Mouse (Mus musculus) skeletal muscle tissue, adult 2 months (tissue): ENCODE results near the gene Ankdd1a.

Experiments used
- DNase-seq: peaks from one replicate; pipeline ENCODE4 v3.0.0-alpha.2; 2012; ENCODE audit warnings: low read depth, low spot score

The Ankdd1a gene

DNA sequence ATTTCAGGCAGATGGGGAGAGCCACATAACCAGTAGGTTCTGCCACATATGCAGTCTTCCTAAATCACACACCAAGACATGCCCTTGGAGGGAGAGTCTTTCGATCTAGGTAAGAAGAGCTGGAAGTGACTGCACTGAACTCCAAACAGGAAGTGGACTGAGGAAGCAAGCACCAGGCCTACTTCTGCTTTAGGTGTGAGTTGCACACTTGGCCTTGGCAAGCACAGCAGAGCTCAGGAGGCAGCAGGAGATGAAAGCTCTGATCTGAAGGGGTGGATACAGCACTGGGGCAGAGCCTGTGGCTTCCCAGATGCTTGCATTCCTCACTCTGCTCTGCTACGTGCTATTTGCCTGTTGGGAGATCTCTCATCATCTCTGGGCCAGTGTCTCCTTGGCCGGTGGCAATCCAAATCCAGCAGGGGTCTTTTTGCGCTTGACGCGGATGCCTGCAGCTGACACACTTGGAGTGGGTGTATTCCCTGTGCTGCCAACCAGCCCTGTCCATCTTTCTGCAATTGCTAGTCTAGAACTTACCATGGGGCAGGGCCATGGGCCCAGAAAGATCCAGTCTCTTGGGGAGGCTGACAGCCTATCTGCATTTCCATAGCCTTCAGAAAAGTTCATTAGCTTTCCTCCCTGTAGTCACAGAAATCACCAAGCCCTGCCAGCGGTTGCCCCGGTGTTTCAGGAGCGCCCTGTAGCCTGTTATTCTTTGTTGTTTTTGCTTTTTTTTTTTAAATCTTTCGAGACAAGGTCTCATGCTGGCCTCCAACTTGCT lies 25.8 kb upstream of the Ankdd1a start:
- DNase-seq = no peak

DNA sequence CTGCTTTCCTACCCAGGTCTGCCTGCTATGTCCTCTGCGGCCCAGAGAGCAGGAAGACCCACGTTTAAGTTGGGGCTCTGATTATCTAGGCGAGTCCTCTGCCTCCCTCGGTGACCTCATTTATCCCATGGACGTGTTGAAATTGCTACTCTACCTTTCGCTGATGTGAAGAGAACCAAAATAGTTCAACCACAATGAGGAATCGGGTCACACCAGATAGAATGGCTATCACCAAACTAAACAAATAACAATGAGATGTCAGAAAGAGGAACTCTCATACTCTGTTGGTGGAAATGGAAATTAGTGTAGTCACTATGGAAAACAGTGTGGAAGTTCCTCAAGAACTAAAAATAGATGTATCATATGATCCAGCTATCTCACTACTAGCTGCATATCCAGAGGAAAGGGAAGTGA lies 22.1 kb upstream of the Ankdd1a start:
- DNase-seq = no peak

DNA sequence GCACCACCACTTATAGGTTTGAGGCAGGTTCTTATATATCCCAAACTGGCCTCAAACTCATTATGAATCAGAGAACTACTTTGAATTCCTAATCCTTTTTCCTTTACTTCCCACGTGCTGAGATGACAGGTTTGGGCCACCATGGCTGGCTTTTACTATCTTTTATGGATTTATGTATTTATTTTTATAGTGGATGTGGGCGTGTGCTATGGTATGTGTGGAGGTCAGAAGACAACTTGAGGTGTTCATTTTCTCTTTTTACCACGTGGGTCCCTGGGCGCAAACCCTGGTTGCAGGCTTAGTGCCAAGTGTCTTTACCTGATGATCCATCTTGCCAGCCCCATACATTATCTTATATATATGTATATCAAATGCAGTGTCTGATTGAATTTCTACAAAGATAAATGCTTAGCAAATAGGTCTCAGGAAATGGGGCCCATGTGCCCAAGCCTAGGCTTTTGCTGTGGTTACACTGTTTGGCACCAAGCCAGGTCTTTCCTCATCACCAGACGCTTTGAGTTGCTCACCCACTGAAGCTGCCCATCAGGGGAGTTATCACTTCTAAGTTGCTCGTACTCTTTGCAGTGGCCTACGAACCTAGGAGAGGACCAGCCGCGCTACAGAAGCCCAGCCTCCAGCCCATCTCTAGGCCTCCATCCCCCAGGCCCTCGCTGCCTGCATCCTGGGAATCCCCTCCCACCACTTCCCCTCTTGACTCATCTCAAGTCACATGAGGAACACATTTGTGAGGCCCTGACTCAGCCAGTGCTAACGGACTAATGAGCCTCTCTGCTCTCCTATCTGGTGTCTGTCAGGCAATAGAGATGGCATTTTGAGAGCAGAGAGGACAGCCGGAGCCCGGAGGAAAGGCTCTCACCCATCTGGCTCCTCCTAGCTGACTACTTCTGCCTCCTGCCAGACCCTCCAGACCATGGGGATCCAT lies 21.4 kb upstream of the Ankdd1a start:
- DNase-seq = peak; percentile 70

DNA sequence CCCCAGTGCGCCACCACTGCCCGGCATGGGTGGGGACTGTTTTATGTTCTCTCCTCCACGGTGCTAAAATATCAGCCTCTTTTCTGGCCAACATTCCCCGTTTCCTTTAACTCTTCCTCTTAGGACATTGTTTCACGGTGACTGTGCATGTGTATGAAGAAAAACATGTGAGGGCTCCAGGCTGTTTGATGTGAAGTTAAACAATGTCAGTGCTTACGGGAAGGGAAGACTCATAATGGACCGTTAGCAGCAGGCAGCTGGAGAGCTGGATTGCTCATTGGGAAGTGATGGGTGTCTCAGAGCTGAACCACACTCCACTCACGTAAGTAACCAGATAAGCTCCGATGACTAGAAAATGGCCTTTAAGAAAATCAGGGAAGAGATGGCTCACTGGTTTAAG lies 19.7 kb upstream of the Ankdd1a start:
- DNase-seq = no peak

DNA sequence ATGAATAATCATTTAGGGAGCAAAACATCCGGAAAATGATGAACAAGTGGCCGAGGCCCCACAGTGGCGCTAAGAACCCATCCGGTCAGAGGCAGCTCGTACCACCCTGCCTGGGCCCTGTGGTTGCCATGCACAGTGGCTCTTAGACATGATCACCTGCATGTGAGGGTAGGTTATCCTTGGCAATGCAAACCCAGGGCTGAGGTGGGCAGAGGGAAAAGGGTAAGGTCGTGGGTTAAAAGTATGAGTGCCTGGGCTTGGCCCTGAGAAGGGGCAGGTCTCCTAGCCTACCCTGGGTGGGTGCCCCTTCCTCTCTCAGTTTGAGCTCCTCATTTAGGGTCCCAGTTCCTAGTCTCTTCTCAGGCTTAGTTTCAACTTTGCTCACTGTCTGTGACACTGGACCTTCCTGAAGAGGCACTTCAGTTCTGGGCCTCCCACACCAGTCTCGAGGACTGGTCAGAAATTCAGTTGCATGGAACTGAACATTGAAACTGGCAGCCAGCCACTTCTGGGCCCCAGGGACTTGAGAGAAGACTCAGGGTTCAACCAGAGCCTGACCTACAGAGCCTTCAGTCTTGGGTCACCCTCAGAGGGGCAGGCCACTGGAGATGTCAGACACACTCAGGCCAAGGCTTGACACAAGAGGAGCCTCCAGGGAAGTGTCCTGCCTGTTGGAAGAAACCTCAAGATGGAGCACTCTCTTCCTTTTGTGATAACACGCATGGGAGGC lies 18.1 kb upstream of the Ankdd1a start:
- no peak for DNase-seq

DNA sequence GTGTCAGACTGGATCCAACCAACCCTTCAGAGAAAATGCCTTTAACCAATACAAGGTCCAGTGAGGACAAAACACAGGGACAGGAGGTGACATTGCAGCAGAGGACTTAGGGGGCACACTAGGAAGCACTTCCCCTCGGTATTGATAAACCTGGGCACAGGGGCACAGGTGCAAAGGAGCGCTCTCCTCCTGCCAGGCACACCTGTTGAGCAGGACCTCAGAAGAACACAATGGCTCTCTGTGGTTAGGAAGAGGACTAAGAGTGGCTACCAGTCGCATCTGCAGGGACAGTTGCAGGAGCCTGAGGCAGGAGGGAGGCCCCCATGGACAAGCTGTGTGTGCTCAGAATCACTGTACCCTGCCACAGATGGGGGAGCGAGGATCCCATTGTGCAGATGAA lies 16.5 kb upstream of the Ankdd1a start:
- DNase-seq = no peak

DNA sequence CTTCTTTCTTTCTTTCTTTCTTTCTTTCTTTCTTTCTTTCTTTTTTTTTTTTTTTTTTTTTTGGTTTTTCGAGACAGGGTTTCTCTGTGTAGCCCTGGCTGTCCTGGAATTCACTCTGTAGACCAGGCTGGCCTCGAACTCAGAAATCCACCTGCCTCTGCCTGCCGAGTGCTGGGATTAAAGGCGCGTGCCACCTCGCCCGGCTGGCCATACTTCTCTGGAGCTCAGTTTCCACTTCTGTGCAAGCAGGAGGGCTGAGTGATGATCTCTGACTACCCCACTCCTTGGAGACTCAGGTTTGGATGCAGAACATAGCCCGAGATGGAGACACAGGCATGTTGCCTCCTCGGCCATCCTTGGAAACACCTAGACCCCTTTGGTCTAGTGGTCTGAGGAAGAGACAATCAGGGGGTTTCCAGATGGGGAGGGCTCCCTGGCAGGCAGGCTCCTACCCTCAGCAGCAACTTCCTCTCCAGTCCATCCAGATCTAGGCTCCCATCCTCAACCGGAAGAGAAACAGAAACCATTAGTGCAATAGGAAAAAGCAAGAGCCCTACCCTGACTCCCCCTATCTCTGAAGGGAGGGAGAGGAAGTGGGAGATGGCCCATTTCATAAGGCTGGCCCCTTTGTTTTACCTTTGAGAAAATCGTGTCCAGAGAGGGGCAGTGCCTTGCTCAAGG lies 15.9 kb upstream of the Ankdd1a start:
- DNase-seq = no peak

DNA sequence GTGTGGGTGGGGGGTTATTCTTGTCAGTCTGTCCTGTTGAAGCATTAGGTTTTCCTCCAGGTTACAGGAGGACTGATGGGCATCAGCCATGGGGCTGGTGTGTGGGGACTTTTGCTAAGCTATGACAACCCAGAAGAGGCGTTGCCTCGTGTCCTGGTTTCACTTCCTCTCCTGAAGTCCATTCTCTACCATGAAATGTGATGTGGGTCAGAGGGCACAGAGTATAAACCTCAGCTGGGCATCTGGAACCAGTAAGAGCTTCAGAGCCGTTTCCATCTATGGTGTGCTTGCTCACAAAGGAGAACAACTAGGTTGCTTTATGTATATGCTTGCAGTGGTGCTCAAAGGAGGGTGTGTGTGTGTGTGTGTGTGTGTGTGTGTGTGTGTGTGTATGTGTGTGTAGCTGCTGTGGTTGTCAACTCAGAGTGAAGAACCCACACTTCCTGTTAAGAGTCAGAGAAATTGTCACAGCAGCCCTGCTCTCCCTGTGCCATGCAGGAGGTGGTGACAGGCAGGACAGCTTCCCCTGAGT lies 15.3 kb upstream of the Ankdd1a start:
- peak; percentile 64 for DNase-seq

DNA sequence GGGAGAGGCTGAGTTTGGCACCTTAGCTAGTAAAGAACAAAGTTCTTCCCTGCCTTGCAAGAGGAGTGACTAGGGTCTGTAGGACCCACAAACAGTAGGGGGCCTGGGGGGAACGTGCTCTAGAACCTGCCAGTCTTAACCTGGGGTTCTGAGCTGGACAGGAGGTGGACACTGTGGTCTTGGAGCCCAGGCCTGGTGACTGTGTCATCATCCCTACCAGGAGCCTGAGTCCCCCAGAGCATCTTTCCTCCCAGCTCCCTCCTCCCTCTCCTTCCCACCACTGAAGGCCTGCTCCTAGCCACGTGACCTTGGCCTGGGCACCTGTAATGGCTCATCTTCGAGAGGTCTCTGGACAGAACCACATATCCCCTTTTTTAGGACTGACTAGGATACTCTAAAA lies 14.1 kb upstream of the Ankdd1a start:
- no peak for DNase-seq

DNA sequence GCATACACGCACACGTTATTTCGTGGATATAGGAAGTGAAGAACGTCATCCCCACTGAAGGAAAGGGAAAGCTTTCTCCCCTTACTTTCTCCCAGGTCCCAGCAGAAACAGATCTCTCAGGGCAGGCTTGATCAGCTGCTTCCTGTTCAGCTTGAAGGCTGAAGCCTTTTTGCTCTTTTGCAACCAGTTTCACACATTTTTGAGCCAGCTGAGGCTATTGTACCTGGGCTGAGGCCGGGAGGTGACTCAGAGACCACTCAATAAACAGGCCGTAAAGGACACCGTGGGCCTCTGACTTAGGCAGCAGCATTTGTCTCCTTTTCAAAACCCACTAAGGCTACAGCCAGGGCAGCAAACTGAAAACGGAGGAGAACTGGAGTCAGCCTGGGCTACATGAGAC lies 13.0 kb upstream of the Ankdd1a start:
- no peak for DNase-seq

DNA sequence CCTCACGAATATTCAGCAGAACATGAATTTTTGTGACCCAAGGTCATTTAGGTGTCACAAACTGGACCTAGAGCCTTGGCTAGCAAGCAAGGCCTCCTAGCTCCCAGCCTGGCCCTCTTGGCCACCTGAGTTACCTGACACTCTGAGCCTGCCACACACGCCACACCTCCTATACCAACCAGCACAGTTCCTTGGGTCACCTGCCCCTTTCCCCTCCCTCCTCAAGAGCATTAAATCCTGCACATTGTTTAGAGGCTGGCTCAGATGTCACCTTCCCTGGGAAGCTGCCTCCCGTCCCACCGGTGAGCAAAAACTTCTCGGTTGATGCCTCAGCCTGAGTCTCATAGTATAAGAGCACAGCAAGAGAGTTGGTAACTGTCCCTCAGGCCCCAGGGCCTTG lies 11.3 kb upstream of the Ankdd1a start:
- DNase-seq = no peak

DNA sequence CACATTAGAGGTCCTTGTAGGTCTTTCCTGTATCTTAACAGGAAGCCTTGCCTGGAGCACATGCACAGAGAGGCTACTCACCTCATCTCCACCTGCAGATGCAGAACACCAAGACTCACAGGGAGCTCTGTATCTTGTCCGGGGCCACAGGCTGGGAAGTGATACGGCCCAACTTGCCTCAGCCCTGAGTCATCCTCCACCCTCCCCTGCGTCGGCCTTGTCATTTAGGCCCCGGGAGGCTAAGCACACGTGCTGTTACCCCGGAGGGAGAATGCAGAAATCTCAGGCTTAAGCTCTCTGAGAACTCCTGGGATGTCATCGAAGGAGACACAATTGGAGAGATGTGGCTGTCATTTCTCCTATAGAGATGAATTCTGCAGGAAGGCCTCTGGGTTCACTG lies 9.7 kb upstream of the Ankdd1a start:
- no peak for DNase-seq

DNA sequence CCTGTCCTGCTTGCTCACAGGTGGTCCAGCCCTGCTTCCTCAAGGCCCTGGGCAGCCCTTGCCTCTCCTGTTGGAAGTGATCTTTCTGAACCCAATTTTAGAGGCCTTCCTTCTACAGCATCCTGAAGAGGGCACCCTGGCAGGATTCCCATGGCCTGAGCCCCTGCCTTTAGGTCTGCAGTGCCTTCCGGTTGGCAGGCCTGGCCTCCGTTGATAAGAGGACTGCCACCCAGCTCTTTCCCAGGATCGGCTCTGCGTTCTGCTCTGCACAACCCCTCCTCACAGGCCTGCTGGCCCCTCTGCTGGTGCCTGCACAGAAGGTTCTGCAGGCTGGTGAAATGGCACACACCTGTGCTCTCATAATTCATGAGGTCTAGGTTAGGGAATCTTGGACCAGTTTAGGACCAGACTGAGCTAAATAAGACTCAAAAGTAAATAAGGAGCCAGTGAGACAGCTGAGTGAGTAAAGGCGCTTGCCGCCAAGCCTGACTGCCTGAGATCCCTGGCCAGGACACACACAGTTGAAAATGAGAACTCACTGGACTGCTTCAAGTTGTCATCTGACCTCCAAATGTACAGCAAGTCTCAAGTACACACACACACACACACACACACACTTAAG lies 8.5 kb upstream of the Ankdd1a start:
- peak; percentile 85 for DNase-seq

DNA sequence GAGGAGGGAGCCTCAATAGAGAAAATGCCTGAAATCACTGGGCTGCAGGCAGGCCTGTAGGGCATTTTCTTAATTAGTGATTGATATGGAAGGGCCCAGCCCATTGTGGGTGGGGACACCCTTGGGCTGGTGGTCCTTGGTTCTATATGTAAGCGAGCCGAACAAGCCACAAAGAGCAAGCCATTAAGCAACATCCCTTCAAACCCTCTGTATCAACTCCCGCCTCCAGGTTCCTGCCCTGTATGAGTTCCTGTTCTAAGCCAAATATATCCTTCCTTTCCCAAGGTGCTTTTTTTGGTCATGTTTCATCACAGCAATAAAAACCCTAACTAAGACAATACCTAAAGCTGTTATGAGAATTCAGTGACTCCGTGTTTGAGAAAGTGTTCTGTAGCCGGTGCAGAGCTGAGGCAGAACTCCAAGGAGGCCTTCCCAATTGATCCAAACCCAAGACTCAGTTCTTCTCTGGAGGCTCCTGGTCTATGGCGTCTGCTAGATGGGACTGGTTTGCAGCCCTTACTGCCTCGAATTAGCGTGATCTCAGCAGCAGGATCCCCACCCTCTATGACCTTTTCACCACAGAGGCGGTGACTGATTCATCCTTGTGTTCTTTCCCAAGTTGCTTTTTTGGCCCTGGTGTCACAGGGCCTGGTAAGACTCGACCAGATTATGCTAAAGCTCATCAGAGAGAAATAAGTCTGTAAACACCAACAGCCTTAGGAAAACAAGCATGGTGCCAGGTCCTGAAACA lies 5.6 kb upstream of the Ankdd1a start:
- peak; percentile 68 for DNase-seq

DNA sequence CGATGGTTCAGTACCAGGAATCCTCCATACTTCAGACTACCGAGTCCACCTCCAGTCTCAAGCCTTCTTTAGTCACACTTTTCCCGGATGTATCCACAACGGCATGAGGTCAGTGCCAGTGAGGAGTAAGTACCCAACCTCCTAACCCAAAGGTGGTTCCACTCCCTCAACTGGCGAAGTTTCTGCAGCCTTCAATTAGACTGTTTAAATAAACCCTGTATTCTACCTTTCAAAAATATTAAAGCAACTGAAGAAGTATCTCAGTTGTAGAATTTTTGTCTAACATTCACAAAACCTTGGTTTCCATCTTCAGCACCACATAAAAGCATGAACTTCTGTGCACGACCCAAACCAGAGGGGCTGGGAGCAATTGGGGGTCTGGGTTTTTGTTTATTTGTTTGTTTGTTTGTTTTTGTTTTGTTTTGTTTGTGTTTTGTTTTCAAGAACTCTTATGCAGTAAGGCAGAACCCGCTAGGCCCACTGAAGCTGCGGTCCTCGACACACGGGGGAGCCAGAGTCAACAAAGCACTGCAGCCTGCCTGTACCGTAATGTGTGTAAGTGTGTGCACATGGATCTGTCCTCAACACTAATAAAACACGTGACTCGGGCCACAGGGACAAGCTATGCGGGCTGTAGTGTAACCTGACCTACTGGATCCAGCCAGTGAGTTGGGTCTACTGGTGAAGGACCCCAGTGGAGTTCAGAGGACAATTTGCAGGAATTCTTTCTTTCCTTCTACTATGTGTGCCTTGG lies 3.8 kb upstream of the Ankdd1a start:
- peak; percentile 78 for DNase-seq

DNA sequence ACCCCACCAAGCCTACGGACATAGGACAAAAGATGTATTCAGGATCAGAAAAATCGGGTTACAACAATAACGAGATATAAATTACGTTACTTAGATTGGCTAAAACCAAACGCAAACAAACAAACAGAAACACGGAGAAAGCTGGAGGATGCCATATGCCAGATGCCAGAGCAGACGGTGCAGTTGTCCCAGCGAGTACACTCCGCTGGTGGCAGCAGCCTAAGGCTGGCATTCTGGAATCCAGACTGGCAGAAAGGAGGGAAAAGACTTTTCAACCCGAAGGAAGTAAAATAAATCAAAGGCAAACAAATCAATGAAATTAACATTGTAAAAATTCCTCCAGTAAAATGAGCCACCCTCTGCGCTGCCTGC lies 498 bp upstream of the Ankdd1a start:
- no peak for DNase-seq

DNA sequence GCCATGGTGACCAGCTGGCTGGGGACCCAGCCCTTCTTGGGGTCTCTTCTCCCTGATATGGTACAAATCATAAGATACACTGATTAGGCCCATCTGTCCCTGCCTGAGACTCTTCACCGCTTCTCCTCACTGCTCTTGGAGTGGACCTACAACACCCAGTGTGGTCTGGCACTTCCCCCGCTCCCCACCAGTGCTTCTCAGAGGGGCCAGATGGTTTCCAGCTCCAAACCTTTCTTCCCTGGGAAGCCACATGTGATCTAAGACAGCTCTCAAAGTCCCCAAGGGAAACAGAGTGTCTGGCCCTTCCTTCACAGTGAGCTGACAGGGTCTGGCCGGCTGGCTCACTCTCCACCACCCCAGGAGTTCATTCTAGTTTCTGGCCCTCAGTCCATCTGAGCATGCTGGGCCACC lies 5.1 kb downstream of the Ankdd1a start:
- no peak for DNase-seq

DNA sequence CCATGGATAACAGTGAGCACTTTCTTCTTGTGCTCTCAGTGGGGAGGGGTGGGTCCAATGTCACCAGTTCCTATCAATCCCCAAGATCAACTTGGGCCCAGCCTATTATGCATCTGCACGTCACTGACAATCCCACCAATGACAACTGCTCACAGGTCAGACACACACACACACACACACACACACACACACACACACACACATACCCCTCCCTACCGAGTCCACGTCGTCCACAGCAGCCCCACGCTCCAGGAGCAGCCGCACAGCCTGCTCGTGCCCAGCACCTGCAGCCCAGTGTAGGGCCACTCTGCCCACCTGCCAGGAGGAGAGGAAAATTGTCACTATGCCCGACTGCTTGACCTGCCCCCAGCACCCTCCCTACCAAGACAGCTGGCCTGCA lies 5.6 kb downstream of the Ankdd1a start:
- DNase-seq = no peak

DNA sequence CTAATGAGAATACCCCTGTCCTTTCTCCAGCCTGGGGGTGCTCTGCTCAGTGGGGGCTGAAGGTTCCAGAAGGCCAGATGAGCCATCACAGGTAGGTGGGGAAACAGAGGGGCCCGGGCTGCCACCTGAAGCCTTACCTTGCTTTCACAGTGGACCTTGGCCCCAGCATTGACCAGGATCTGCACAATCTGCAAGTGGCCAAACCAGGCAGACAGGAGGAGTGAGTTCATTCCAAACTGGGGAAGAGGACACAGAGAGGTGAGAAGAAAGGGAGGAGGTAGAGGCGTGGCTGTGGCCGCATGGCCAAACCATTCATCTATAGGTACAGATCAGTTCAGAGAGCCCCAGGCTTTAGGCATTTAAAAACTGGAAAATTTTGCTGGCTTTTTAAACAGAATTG lies 7.5 kb downstream of the Ankdd1a start:
- DNase-seq = no peak
